Mouse (Mus musculus) forebrain, embryonic 11.5 days (tissue): ENCODE measurements at regions not wholly inside any gene's neighbourhood (a gene's known extent, or its start where the extent isn't known, plus 50 kb on each side); places are given as distances from the start of the nearest gene placed in this dataset.
"Not testable (repeated sequence)": the region's sequence is repeated elsewhere in the genome, so short reads cannot be mapped to it uniquely, and the experiment has no call there.

Experiments used
- ATAC-seq: fragments of 200-750 bp; cut with Nextera tagmentation; replicated peaks from 2 replicates; pipeline ENCODE4 v1.8.0; 2017; ENCODE audit warnings: moderate TSS enrichment; ENCODE audit not compliant: low FRiP score
- DNase-seq: peaks from one replicate; pipeline ENCODE4 v3.0.0-alpha.2; 2017; ENCODE audit warnings: low spot score
- H3K27ac ChIP-seq: fragments of 300-500 bp; sonication (generic); 2 replicates; pipeline ENCODE4 v1.5.1; 2014; ENCODE audit warnings: low read depth, low read length
- H3K27me3 ChIP-seq: fragments of 300-500 bp; sonication (generic); 2 replicates; pipeline ENCODE4 v1.6.1; 2014; ENCODE audit warnings: mild to moderate bottlenecking, low read length, mixed read lengths; ENCODE audit not compliant: control insufficient read depth, insufficient read depth
- H3K36me3 ChIP-seq: fragments of 300-500 bp; sonication (generic); 2 replicates; pipeline ENCODE4 v1.6.1; 2014; ENCODE audit warnings: mild to moderate bottlenecking, low read length, moderate library complexity, mixed read lengths; ENCODE audit not compliant: control insufficient read depth, insufficient read depth
- H3K4me1 ChIP-seq: fragments of 300-500 bp; sonication (generic); replicated peaks from 2 replicates; pipeline ENCODE4 v1.6.1; 2014; ENCODE audit warnings: low read length, mixed read lengths; ENCODE audit not compliant: control insufficient read depth, insufficient read depth
- H3K4me2 ChIP-seq: fragments of 300-500 bp; sonication (generic); 2 replicates; pipeline ENCODE4 v1.6.1; 2014; ENCODE audit warnings: low read depth, mild to moderate bottlenecking, low read length, moderate library complexity, mixed read lengths; ENCODE audit not compliant: severe bottlenecking
- H3K4me3 ChIP-seq: fragments of 300-500 bp; sonication (generic); 2 replicates; pipeline ENCODE4 v1.5.1; 2014; ENCODE audit warnings: low read depth, low read length
- H3K9ac ChIP-seq: fragments of 300-500 bp; sonication (generic); 2 replicates; pipeline ENCODE4 v1.6.1; 2014; ENCODE audit warnings: low read length
- H3K9me3 ChIP-seq: fragments of 300-500 bp; sonication (generic); 2 replicates; pipeline ENCODE4 v1.6.1; 2016; ENCODE audit warnings: low read length, mixed read lengths; ENCODE audit not compliant: control insufficient read depth
- WGBS: fragments of 180-500 bp; shearing (Covaris S2); extraction: QIAGEN DNeasy Blood & Tissue Kit; methylation state at CpG from one replicate; pipeline ENCODE4 v1.1.7; 2014; 5-methylcytosine and 5-hydroxymethylcytosine counted together

- WGBS: 41% methylated on average over 2 of the region's 2 CpGs
- no peak for DNase-seq
Measured at GRCm38 (mm10) chr11:93661657-93662056, 223.9 kb downstream of the Utp18 start.

DNA sequence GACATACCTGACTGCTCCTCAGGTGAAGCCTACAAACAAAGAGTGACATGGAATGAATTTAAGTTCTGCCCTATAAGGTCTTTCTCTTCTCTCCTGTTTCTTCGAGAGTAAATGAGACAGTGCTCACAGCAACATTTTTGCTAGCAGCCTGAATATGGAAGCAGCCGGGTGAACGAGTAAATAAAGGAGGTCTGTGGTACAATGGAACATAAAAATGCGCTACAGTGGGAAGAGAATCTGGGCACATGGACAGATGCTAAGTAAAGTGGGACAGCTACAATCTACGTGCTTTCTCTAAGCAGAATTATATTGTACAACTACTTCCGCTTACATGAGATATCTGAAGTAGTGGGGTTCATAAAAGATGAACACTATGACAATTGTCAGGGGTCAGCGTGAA lies 225.2 kb downstream of the Utp18 start:
- H3K9me3 ChIP-seq: no peaks in the 10 kb centered on the region
- WGBS: 88% methylated on average over 7 of the region's 7 CpGs
- no peak overlapping the region for H3K4me3 ChIP-seq

More at GRCm38 (mm10) chr11:93661657-93662056, 223.9 kb downstream of the Utp18 start:
- Histone ChIP-seq H3K4me3 (no peak overlapping the region), H3K36me3 (no peaks in the 10 kb centered on the region), H3K27ac (no peak overlapping the region), H3K4me1 (no peaks in the 10 kb centered on the region), H3K9me3 (no peaks in the 10 kb centered on the region), H3K9ac (no peak overlapping the region), H3K4me2 (no peak overlapping the region), H3K27me3 (no peaks in the 10 kb centered on the region)
- ATAC-seq: no peak

DNA sequence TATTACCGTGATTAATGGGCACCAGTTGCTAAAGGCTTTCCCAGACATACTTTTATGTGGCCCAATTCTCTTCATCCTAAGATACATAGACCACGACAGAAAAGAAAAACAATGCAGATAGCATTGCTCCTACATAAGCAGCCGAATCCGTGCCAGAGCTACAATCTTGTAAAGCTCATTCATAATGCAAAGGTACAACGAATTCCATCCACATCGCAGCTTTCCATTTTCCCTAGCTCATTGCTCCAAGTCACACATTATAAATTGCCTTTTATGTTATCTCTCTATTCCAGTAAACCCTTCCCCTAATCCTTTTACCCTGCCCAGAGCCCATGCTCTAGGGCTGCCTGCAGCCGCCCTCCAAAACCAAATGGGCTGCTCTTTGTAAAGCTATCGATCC lies 226.8 kb downstream of the Utp18 start:
- Histone ChIP-seq H3K9me3 (no peaks in the 10 kb centered on the region), H3K4me3 (no peak overlapping the region), H3K4me1 (no peaks in the 10 kb centered on the region), H3K27me3 (no peaks in the 10 kb centered on the region), H3K4me2 (no peak overlapping the region), H3K27ac (no peak overlapping the region), H3K9ac (no peak overlapping the region), H3K36me3 (no peaks in the 10 kb centered on the region)
- WGBS: 54% methylated on average over 8 of the region's 8 CpGs
- DNase-seq: no peak
- ATAC-seq: no peak

More for the DNA sequence above, 225.2 kb downstream of the Utp18 start:
- Histone ChIP-seq H3K27ac (no peak overlapping the region), H3K4me1 (no peaks in the 10 kb centered on the region), H3K9ac (no peak overlapping the region), H3K36me3 (no peaks in the 10 kb centered on the region), H3K4me2 (no peak overlapping the region), H3K27me3 (no peaks in the 10 kb centered on the region)
- ATAC-seq: no peak
- DNase-seq: no peak

DNA sequence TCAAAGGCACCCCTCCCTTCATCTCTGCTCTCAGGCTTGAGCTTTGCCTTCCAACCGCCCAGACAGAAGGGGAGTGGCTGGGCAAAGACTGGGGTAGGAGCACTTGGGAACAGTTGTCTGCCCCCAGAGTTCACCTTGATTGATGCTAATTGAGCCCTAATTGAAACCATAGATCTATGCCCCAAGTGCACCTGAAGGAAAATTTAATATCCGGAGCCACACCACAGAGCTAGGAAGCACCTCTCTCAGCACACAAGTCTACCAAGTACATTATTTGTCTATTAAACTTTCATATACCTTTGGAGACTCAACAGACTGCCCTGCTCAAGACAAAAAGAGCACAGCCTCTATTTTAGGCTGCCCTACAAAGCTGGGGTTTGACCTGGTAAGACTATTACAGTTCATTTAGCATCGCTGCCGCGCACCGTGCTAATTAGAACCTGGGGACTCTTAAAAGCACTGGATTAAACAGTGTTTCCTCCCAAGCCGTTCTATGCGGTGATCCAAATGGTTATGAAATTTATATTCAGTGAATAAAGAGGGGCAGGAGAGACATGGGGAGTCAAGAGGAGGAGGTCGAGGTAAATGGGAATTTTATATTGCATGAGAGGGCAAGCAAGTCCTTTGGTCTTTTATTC lies 229.8 kb downstream of the Utp18 start:
- H3K27me3 ChIP-seq: no peaks in the 10 kb centered on the region
- H3K4me2 ChIP-seq: no peak overlapping the region
- no peaks in the 10 kb centered on the region for H3K36me3 ChIP-seq
- H3K27ac ChIP-seq: no peak overlapping the region
- WGBS: 69% methylated on average over 9 of the region's 9 CpGs
- H3K9ac ChIP-seq: no peak overlapping the region
- no peak for ATAC-seq
- no peaks in the 10 kb centered on the region for H3K4me1 ChIP-seq
- H3K4me3 ChIP-seq: no peak overlapping the region
- no peak for DNase-seq
- no peaks in the 10 kb centered on the region for H3K9me3 ChIP-seq

- ATAC-seq (no peak), DNase-seq (no peak)
- H3K9me3 ChIP-seq: no peaks in the 10 kb centered on the region
- no peaks in the 10 kb centered on the region for H3K4me1 ChIP-seq
- H3K27ac ChIP-seq: no peak overlapping the region
- H3K4me3 ChIP-seq: no peak overlapping the region
- no peaks in the 10 kb centered on the region for H3K36me3 ChIP-seq
- no peak overlapping the region for H3K4me2 ChIP-seq
- 73% methylated on average over 3 of the region's 3 CpGs for WGBS
- no peaks in the 10 kb centered on the region for H3K27me3 ChIP-seq
- H3K9ac ChIP-seq: no peak overlapping the region
Measured at GRCm38 (mm10) chr11:93653401-93653800, 232.2 kb downstream of the Utp18 start.

GRCm38 (mm10) chr11:93651966-93652365 lies 233.6 kb downstream of the Utp18 start:
- not testable (repeated sequence) for ATAC-seq, H3K4me2 ChIP-seq, H3K4me1 ChIP-seq, H3K4me3 ChIP-seq, H3K9me3 ChIP-seq, DNase-seq, H3K27ac ChIP-seq, H3K27me3 ChIP-seq, H3K36me3 ChIP-seq, H3K9ac ChIP-seq
